27 mouse cellular contexts compared by ENCODE assay signal in genomic region chr17:19226589-19226988, GRCm38 (mm10).
DNase-seq lines count a peak whose midpoint lies in the region; ATAC-seq and TF ChIP-seq lines count a peak whose summit lies in the region.
"Had no signal": no experiment of that assay in that cellular context is flagged by ENCODE, and none has a peak within 500 bp of the region (broad histone marks: within the 10 kb centered on the region; RNA-seq: fewer than 3 reads in every experiment).

No protein-coding gene starts in this region.

- no peak overlapping the region for H3K27ac ChIP-seq in stomach, postnatal 0 days (replicated peaks)
- H3K27ac ChIP-seq: embryonic facial prominence, embryonic 10.5 days; embryonic facial prominence, embryonic 13.5 days; forebrain, embryonic 12.5 days; forebrain, embryonic 15.5 days; hindbrain, embryonic 10.5 days; hindbrain, embryonic 13.5 days had no signal

- H3K9me3 ChIP-seq in stomach, postnatal 0 days (ENCODE audit: control insufficient read depth, low read length) = peaks cover 5% of the 10 kb centered on the region; the same call in 1 of the 2 replicates

- H3K9ac ChIP-seq in stomach, postnatal 0 days (ENCODE audit: low read length) = no peak overlapping the region
- H3K9ac ChIP-seq: embryonic facial prominence, embryonic 13.5 days; forebrain, embryonic 12.5 days; forebrain, embryonic 15.5 days; hindbrain, embryonic 13.5 days had no signal

- no peak for TF ChIP-seq CTCF in stomach, postnatal 0 days (IDR thresholded peaks at IDR 0.05; ENCODE audit: low read depth)

- no peak overlapping the region for H3K4me2 ChIP-seq in stomach, postnatal 0 days (replicated peaks; ENCODE audit: low read depth)
- H3K4me2 ChIP-seq: embryonic facial prominence, embryonic 13.5 days; forebrain, embryonic 12.5 days; forebrain, embryonic 15.5 days; heart, embryonic 11.5 days; hindbrain, embryonic 13.5 days had no signal

- TF ChIP-seq EP300 in stomach, postnatal 0 days (optimal IDR thresholded peaks at IDR 0.05) = no peak

- H3K36me3 ChIP-seq in stomach, postnatal 0 days (ENCODE audit: control insufficient read depth, insufficient read depth, low read length) = no peaks in the 10 kb centered on the region
- H3K36me3 ChIP-seq: embryonic facial prominence, embryonic 10.5 days; embryonic facial prominence, embryonic 13.5 days; forebrain, embryonic 12.5 days; forebrain, embryonic 15.5 days; hindbrain, embryonic 10.5 days; hindbrain, embryonic 13.5 days had no signal

- WGBS in stomach, postnatal 0 days = 86% methylated on average over 1 of the region's 1 CpGs

- peak; percentile 65 for ATAC-seq in CD4-positive, CD25-positive, alpha-beta regulatory T cell, adult 4 months
- peak; percentile 71 for ATAC-seq in inflammation-experienced regulatory T-cells, adult 6 months
- no peak for ATAC-seq in megakaryocyte progenitor cell, adult 5-6 weeks (replicated peaks; ENCODE audit: poor library complexity)
- no peak for ATAC-seq in stomach, postnatal 0 days (ENCODE audit: low FRiP score, low TSS enrichment)
- no peak for ATAC-seq in frontal cortex, adult (ENCODE audit: low TSS enrichment)
- ATAC-seq: forebrain, embryonic 15.5 days; hindbrain, embryonic 16.5 days; intestine, embryonic 16.5 days had no signal

- H3K4me3 ChIP-seq in stomach, postnatal 0 days (ENCODE audit: low read depth, low read length) = no peak overlapping the region
- H3K4me3 ChIP-seq: embryonic facial prominence, embryonic 10.5 days; embryonic facial prominence, embryonic 13.5 days; erythroblast, embryonic 14.5 days; forebrain, embryonic 12.5 days; forebrain, embryonic 15.5 days; hindbrain, embryonic 10.5 days; hindbrain, embryonic 13.5 days had no signal

- peak; percentile 39 for DNase-seq in 416B (ENCODE audit: low read depth)
- no peak for DNase-seq in stomach, postnatal 0 days (ENCODE audit: low spot score)
- DNase-seq in testis, postnatal 10 days (ENCODE audit: low spot score) = no peak
- DNase-seq: adrenal gland, adult 2 months; adrenal gland, postnatal 14 days; cerebellum, adult 11-12 months; cerebellum, adult 8-10 months; cerebellum, postnatal 10 days; cerebellum, postnatal 36 days; embryo, embryonic 11 days; gastrocnemius, postnatal 10 days; gastrocnemius, postnatal 36 days; kidney, adult 18-20 months had no signal

- H3K4me1 ChIP-seq in stomach, postnatal 0 days (replicated peaks; ENCODE audit: control insufficient read depth, insufficient read depth) = no peaks in the 10 kb centered on the region
- H3K4me1 ChIP-seq: embryonic facial prominence, embryonic 10.5 days; embryonic facial prominence, embryonic 13.5 days; forebrain, embryonic 12.5 days; forebrain, embryonic 15.5 days; hindbrain, embryonic 10.5 days; hindbrain, embryonic 13.5 days had no signal

- H3K27me3 ChIP-seq in stomach, postnatal 0 days (ENCODE audit: control insufficient read depth, insufficient read depth, low read length) = no peaks in the 10 kb centered on the region
- H3K27me3 ChIP-seq: embryonic facial prominence, embryonic 13.5 days; forebrain, embryonic 12.5 days; forebrain, embryonic 15.5 days; hindbrain, embryonic 13.5 days had no signal

Comparison
In these comparisons a context has a peak if more than half of its experiments do, and no peak if none do; other contexts are left out.
1. ATAC-seq: peak in CD4-positive, CD25-positive, alpha-beta regulatory T cell, adult 4 months (single experiment) and inflammation-experienced regulatory T-cells, adult 6 months (single experiment); none in megakaryocyte progenitor cell, adult 5-6 weeks (single experiment), stomach, postnatal 0 days (single experiment) and frontal cortex, adult (single experiment).